Mouse (Mus musculus) gonadal fat pad, adult 2 months (tissue): Measurements from ENCODE around the gene Mul1. TPM values are rescaled to one million over a fixed set of nuclear protein-coding genes. Genes with fewer than 3 reads are reported as not detected.
"Not testable (repeated sequence)": the region's sequence is repeated elsewhere in the genome, so short reads cannot be mapped to it uniquely, and the experiment has no call there.

Experiments used
- DNase-seq: peaks from one replicate; pipeline ENCODE4 v3.0.0-alpha.2; 2012; ENCODE audit warnings: low read depth
- polyA plus RNA-seq: library from polyadenylated mRNA; depleted of rRNA; stranded (reverse); fragments of >200 nt; gene quantifications from 2 replicates; pipeline ENCODE4 v1.2.3, GENCODE M21; 2012; rRNA removed

The Mul1 gene
- polyA plus RNA-seq: 19.4 and 19.6 TPM in 2 replicates

DNA sequence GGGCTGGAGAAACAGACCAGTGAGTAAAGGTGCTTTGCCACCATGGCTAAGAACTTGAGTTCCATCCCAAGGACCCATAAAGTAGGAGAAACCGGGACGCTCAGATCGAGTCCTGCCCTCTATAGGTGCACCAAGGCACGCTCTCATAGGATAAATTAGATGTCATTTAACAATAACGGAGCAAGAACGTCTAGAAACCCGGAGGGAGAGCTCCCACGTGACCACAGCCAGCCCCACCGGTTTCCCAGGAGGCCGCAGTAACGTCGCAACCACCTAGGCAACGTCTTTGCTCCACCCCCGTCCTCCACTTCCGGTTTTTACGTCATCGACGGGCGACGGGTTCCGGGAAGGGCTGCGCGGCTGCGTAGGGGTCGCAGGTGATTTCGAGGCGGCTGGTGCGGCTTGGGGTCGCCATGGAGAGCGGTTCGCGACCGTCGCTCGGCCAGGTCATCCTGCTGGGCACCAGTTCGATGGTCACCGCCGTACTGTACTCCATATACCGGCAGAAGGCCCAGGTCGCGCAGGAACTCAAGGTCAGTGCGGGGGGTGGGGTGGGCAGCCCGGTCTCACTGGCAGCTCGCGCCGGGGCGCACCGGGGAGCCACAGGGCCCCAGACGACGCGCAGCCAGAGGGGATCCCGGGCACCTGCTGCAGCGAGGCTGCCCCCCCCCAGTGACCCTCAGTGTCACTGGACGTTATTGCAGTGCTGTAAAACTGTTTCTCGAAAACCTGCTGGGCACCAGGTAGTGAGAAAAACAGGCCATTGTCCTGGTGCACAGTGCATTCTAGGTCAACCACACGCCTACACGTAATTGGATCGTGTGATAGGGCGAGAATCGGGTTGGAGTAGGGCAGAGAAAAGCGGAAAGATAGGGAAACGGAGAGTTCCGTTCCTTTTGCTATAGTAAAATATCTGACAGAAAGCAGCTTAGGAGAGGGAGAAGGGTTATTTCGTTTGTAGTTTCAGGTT lies at the start of gene Mul1:
Gene Mul1, plus strand, starts transcription at position 325 of the 970 bp plus-strand sequence.
- peak; percentile 51 for DNase-seq

DNA sequence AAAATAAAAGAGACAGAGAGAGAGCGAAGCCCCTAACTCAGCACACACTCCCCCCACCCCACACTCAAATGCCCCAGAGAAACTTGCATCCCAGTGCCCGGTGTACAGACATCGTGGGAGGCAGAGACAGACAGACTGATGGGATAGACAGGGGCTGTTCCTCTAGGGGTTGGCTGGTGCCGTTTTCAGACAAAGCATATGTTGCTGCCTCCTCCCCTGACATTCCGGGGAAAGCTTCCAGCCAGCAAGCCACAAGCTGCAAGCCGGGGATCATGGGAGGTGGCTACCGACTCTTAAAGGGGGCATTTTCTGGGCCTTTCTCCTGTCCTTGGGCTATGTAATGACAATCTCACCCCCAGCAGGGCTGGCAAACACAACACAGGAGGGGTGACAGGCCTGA lies 40.8 kb upstream of the Mul1 start:
- DNase-seq: no peak

DNA sequence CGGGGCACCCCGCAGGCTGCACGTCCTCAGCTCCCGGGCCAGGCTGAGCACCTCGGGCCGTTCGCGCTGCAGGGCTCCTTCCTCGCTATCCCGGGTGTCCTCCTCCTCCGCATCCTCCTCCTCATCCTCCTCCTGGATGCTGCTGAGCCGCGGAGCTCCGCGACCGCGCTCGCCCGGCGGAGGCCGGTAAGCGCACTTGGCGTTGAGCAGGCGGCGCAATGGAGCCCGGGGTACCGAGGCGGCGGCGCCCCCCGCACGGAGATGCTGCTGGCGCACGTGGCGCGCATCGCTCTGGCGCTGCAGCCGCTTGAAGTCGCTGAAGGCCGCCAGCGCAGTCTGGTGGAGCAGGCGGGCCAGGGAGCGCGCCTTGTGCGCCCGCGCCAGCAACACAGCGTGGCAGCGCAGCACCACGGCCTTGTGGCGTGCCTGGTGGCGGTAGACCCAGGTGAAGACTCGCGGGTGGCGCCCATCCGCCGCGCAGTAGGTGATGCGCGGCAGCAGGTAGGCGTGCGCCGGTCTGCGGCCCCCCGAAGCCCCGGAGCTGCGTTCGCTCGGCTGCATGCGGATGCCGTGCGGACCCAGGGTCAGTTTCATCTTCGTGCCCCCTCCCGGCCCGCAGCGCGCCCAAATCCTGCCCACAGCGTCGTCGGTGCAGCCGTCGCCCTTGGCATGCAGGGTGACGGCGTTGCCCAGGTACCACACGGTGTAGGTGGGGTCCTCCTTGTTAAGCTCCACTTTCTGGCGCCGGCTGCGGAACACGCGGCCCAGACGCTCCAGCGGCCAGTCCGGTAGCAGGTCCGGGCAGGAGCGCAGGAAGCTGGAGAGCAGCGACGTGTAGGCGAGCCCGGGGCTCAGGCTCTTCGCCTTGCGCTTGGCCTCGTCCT lies 39.1 kb upstream of the Mul1 start:
- DNase-seq: no peak

DNA sequence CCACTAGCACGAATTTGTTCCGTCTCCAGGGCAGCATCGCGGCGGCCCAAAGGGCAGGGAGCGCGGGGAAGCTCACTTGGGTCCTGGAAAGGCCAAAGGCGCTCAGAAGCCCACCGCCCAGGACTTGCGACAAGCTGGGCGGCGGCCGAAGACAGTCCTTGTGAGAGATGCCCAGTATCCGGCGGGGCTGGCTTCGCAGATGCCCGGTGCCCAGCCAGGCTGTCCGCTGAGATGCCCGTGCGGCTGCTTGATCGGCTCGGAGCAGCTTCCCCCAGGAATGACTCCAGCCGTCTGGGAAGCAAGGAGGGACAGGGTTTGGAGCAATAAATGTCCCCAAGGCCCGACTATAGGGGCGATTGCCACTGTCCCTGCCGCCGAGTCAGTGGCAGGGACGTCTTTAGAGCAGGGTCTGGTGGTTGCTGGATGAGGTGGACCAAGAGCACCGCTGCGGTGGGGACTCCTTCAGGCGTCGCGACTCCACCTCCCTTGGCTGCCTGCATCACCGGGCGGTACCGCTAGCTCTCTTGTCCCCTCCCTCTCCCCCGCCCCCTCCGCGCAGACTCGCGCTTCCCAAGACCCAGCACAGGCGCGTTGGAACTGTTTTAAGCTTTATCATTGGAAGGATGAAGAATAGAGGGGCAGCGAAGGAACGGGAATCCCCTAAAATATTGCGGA lies 38.4 kb upstream of the Mul1 start, which contains the start of gene Fam43b:
Gene Fam43b, minus strand, starts transcription at position 558 of the 675 bp plus-strand sequence.
- DNase-seq: no peak

DNA sequence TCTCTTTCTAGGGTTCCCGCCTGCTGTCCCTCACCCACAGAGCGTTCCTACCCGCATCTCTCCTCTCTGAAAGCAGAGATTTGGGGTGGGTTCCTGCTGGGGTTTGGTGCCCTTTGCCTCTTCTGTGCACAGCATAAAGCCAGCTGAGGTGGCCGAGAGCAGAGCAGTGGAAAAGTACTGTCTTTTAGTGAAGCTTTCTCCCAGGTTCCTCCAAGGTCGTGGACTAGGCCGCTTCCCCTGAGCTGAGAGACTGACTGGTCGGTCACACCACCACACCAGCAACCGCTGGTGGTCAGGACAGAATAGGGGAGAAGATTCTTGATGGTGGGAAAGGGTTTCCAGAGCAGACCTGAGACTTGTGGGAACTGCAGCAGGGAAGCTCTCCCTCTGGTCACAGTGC lies 37.8 kb upstream of the Mul1 start:
- no peak for DNase-seq

DNA sequence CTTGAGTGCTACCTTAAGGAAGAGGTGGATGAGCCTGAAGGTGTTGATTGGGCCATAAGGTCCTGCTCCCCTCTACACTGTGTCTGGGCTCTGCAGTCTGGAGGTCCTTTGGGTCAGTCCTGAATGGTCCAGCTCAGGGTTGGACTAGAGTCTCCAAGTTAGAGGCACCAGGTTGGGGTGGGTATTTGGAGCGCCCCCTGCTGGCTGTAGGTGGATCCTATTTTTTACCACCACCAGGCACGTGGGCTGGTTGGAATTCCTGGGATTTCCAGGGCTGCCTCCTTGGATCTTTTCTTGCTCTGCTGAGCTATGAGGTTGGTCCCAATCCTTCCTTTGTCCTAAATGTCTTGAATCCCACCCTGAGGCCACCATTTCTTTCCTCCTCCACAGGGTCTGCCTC lies 29.7 kb upstream of the Mul1 start:
- DNase-seq: no peak

DNA sequence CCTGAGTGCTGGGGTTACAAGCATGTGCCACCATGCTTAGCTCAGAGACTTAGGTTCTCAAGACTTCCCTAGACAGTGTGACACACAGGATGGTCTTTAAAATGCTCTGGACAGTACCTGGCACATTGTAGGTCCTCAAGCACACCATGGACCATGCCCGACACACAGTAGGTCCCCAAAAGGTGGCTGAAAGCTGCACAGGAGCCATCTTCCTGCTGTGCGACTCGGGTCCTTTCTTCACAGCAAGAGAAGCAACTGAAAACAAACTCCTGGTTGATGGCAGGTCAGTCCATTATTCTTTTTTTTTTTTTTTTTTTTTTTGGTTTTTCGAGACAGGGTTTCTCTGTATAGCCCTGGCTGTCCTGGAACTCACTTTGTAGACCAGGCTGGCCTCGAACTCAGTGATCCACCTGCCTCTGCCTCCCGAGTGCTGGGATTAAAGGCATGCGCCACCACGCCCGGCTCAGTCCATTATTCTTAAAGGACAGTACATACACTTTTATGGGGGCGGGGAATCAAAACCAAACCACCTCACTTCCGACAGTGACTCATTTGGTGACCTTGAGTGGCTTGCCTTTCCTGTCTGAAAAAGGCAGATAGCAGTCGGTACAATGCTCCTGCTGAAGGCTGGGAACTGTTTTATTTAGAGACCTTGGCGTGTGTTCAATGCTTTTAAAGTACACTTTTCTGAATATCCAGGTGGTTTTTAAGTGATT lies 26.8 kb upstream of the Mul1 start:
- no peak for DNase-seq

DNA sequence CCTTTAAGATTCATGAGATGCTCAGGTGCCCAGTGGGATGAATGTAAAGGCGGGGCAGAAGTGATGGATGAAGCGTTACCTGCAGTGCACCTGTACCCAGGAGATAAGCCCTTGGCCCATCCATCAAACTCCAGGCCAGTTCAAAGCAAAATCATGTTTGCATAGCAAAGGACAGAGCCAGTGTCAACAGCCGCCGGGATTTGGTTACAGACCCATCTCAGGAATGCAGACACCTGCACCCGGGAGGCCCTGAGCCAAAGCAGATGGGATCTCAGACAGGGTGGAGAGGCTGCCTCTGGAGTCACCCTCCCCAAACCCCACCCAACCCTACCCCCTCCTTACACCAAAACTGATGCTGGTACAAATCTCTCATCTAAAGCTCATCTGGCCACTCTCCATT lies 23.5 kb upstream of the Mul1 start:
- no peak for DNase-seq

DNA sequence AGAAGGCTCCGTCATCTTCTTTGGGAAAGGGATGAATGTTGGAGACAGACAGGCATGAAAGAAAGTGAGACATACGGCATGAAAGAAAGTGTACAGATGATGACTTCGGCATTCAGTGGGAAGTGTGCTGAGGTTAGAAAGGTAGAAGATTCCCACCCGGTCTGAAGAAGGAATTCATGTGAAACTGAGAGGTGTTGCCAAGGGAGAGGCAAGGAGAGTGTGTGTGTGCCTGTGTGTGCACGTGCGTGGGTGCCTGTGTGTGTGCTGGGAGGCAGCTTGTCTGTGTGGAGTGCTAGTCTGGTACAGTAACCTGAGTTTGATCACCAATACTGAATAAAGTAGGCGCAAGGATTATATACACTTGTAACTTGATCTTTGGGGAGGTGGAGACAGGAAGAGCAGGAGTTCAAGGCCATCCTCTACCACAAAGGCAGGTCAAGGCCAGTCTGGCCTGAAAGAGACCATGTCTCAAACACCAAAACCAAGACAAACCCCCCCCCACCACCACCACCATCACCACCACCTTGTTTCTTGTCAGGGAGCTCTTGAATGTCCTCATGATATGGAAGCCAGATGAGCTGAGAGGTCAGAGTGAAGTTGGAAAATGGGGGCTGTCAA lies 22.9 kb upstream of the Mul1 start:
- no peak for DNase-seq

DNA sequence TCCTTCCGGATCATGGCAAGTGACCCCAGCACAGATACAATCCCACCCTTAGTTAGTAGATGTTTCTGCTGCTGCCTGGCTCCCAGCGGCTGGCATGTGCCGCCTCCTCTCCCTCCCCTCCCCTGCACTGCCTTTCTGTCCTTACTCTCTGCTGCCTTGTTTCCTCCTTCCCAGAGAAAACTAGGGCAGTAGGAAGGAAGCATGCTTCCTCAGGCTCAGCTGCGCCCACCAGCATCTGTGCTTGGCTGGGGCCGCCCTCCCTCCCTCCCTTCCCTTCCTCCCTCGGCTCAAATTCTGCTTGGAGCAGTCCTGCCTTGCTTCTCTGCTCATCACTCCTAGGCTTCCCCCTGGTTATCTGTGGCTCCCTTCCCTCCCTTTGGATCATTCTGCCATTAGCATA lies 19.7 kb upstream of the Mul1 start:
- no peak for DNase-seq

DNA sequence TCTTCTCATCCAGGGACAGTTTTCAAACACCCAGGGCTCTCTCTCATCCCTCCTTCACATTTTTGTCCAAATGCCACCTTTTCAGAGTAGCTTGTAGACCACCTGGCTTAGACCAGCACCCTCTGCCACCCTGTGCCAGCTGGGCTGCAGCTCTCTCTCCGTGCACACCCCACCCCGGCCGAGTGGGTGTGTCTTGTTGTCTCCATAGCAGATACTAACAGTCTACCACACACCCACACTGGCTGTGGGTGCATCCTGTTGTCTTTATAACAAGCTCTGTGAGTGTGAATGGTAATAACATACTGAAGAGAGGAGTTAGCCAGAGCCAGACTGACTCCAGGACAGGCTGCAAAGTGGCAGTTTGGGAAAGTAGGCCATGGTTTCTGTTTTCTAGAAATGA lies 18.5 kb upstream of the Mul1 start:
- no peak for DNase-seq

DNA sequence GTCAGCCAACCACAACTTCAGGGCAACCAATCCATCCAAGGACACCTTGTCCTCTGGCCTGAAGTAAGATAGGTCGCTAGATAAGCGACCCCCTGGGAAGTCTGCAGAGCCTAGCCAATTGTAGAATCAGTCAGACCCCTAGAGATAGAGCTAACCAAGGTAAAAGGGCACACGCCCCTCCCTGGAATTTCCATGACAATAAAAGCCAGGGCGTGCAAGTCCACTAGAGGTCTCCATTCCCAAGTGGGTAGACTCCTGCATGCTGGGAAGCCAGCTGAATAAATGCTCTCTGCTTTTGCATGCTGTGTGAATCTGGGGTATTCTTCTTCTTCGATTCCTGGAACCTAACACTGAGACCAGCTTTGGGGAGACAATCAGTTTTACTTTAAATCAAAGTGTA lies 18.1 kb upstream of the Mul1 start:
- no peak for DNase-seq

DNA sequence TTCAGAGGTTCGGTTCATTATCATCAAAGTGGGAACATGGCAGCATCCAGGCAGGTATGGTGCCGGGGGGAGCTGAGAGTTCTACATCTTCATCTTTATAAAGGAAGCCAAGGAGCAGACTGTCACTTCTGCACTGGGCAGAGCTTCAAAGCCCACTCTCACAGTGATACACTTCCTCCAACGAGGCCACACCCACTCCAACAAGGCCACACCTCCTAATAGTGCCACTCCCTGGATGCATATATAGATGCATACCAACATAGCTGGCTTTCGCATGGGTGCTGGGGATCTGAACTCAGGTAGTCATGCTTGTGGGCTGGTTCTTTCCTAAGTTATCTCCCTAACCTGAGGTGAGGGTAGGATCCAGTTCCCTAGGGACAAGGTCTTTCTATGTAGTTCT lies 16.6 kb upstream of the Mul1 start:
- DNase-seq: no peak

DNA sequence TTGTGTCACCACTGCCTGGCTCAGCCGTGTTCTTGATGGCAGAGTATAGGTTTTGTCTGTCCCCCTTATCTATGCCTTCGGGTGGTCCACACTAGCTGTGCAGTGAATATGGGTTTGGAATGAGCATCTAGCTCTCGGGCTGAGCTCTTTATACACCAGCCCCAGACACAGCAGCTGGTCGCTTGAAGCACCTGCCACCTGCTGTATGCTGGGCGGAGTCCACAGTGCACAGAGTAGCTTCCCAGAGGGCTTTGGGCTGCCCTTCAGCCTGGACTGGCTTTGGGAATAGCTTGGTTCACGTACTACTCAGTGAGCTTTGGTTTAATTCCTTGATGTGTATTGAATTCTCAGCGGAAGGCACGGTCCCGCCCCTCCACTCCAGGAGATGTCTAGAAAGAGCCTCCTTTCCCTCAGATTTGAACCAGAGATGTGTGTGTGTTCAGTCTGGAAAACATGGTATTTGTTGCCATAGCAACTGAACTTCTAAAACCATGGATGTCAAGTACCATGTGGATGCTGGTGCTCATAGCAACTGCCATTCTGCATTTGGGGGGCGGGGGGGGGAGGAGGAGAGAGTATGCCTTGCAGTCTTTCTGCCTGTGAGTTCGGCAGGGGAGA lies 16.0 kb upstream of the Mul1 start:
- no peak for DNase-seq

DNA sequence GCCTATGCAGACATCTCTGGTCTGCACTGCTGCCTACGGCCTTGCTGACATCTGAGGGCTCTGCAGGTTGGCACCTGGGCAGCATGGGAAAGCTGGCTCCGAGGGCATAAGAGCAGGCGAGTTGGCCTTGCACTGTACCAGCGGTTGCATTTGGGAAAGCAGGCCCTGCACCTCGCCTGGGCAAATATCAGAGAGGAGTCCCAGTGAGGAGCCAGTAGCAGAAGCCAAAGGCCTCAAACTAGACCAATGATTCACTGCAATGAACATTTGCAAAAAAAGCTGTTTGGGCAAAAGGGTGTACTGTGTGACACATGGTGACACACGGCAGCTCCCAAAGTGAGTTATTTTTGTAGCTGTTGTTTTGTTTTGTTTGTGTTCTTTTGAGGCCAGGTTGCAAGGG lies 9.4 kb upstream of the Mul1 start:
- DNase-seq: no peak

DNA sequence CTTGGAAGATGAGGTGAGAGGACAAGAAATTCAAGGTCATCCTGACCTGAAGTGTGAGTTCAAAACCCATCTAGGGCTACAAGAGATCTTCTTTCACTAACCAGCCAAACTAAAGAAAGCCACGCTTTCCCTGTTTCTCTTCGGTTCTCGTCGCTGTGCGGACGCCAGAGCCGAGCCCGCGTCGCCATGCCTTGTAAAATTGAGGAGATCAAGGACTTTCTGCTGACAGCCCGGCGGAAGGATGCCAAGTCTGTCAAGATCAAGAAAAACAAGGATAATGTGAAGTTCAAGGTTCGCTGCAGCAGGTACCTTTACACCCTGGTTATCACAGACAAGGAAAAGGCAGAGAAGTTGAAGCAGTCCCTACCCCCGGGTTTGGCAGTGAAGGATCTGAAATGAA lies 8.9 kb upstream of the Mul1 start:
- not testable (repeated sequence) for DNase-seq

DNA sequence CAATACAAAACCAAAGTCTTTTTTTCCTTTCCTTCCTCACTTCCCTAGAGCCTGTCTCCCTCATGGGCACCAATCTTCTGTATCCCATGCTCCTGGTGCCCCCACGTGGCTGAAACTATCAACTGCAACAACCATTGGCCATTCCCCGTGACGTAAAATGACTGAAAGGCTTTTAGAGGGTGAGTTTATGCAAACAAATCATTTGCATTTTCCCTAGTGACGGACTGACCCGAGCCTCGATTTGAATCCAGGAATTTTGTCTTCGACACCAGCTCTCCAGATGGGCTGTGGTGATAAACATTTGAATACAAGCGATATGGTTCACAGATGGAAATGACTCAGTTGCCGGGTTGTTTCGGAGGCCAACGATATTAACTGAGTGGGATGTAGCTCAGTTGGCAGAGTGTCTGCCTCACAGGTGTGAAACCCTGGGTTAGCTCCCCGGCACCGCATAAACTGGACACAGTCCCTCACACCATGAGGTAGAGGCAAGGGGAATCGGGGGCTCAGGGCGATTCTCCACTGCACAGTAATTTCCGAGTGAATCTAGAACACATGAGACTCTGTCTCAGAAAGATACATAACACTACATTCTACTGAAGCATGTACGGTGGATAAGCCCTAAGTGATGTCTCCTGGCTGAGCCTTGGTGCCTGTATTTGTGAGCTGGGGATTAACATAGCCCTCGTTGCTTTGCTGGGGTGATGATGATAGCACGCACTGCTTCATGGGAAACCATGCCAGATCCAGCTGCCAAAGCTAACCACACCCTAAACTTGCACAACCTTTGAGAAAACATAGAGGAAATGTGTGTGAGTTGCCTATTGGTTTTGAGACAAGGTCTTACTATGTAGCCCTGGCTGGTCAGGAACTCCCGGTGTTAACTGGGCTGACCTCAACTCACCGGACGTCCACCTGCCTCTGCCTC lies 7.4 kb upstream of the Mul1 start:
- no peak for DNase-seq

DNA sequence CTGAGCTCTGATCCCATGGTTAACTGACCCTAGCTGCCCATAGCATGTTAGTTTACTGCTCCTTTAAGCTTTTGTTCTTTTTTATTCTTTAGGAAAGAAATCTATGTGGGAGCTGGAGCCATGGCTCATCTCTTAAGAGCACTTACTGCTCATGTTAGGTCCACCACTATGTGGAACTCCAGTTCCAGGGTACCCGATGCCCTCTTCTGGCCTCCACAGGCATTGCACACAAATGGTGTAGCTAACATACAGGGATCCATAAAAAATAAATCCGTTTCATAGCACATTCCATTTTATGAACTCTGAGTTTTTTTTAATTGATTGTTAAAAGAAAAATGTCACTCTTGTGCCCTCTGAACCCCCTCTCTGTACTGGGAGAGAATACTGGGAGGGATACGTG lies 4.7 kb upstream of the Mul1 start:
- DNase-seq: no peak

DNA sequence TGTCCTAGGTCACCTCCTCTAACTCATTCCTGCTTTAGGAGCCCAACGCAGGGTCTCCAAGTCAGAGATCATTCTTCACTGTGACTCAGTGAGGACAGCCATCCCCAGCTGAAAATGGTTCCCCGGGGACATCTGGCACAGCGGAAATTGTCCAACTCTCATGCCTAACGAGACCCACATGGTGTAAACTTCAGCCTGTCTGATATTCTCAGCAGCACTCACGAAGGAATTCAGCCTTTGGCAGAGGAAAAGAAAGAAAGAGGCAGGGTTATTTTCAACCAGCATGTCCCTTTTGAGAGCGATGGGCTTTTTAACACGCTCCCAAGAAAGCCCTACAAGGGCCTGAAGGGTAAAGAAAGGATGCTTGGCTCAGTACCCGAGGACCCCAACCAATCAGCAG lies 3.1 kb upstream of the Mul1 start:
- no peak for DNase-seq
